Mouse (Mus musculus) E14TG2a.4 (cell line): ENCODE data around the gene Tpcn2.

ENCODE experiments used
- CTCF ChIP-seq: conservative IDR thresholded peaks from 2 replicates; pipeline ENCODE4 v1.5.1; 2014; ENCODE audit warnings: low read length
- NANOG ChIP-seq: IDR thresholded peaks from 2 replicates; pipeline ENCODE4 v1.6.1; 2014; ENCODE audit warnings: borderline replicate concordance, low read length, mixed read lengths

- TF ChIP-seq CTCF (no peak), NANOG (no peak)
These were observed 41.9 kb upstream of the Tpcn2 start for GRCm38 (mm10) chr7:145325697-145326096.
